Mouse (Mus musculus): ENCODE data around the gene Ghitm.

DNA sequence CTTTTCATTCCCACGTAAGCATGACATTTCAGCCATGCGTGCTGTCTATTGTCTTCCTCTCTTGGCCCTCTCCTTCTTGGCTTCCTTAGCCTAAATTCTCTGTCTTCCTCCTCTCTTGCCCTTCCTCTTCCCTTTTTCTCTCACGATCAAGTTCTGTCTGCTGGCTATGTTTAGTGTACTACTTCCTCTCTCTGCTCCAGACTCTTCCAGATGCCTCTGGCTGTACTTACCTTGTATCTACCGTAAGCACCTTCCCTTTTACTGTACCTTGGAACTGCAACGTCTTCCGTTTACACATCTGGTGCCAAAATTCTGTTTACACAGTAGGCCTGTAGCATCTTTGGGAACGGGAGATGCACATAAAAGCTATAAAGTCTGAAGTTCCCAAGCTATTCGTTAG is 25.6 kb downstream of the Ghitm start:
- no peak for TF ChIP-seq ZNF384 (IDR thresholded peaks at IDR 0.05; ENCODE audit: low read depth, low read length)
- no peak for TF ChIP-seq HCFC1 (IDR thresholded peaks at IDR 0.05; ENCODE audit: borderline replicate concordance, insufficient read depth, low read length)
- no peak for TF ChIP-seq MAFK (IDR thresholded peaks at IDR 0.05; ENCODE audit: insufficient read depth, low read depth, low read length)
